Mouse (Mus musculus) hindbrain, embryonic 16.5 days (tissue): ENCODE data around the gene Slc36a4. TPM values are rescaled to one million over a fixed set of nuclear protein-coding genes. Genes with fewer than 3 reads are reported as not detected.

Source experiments
- ATAC-seq: fragments of 200-750 bp; cut with Nextera tagmentation; 2 replicates; pipeline ENCODE4 v1.8.0; 2017; ENCODE audit warnings: moderate TSS enrichment, moderate library complexity
- H3K27ac ChIP-seq: fragments of 300-500 bp; sonication (generic); 2 replicates; pipeline ENCODE4 v1.5.1; 2014; ENCODE audit warnings: low read depth, mild to moderate bottlenecking, control low read depth, low read length, moderate library complexity
- H3K27me3 ChIP-seq: fragments of 300-500 bp; sonication (generic); replicated peaks from 2 replicates; pipeline ENCODE4 v1.6.1; 2014; ENCODE audit warnings: low read length; ENCODE audit not compliant: control insufficient read depth, insufficient read depth
- H3K36me3 ChIP-seq: fragments of 300-500 bp; sonication (generic); 2 replicates; pipeline ENCODE4 v1.6.1; 2014; ENCODE audit warnings: mild to moderate bottlenecking, low read length, moderate library complexity, mixed read lengths; ENCODE audit not compliant: control insufficient read depth, insufficient read depth
- H3K4me1 ChIP-seq: fragments of 300-500 bp; sonication (generic); 2 replicates; pipeline ENCODE4 v1.6.1; 2014; ENCODE audit warnings: low read depth, low read length; ENCODE audit not compliant: control insufficient read depth, insufficient read depth
- H3K4me2 ChIP-seq: fragments of 300-500 bp; sonication (generic); 2 replicates; pipeline ENCODE4 v1.6.1; 2014; ENCODE audit warnings: mild to moderate bottlenecking, low read length, control low read depth, moderate library complexity
- H3K4me3 ChIP-seq: fragments of 300-500 bp; sonication (generic); 2 replicates; pipeline ENCODE4 v1.5.1; 2014; ENCODE audit warnings: mild to moderate bottlenecking, low read length, control low read depth, moderate library complexity
- H3K9ac ChIP-seq: fragments of 300-500 bp; sonication (generic); 2 replicates; pipeline ENCODE4 v1.6.1; 2014; ENCODE audit warnings: low read depth, mild to moderate bottlenecking, control low read depth, low read length, moderate library complexity
- H3K9me3 ChIP-seq: fragments of 300-500 bp; sonication (generic); 2 replicates; pipeline ENCODE4 v1.6.1; 2014; ENCODE audit warnings: mild to moderate bottlenecking, low read length, moderate library complexity; ENCODE audit not compliant: control insufficient read depth
- WGBS: fragments of 180-500 bp; shearing (Covaris S2); extraction: QIAGEN DNeasy Blood & Tissue Kit; methylation state at CpG from one replicate; pipeline ENCODE4 v1.1.7; 2014; 5-methylcytosine and 5-hydroxymethylcytosine counted together
- polyA plus RNA-seq: library from polyadenylated mRNA; unstranded; fragments of >200 nt; fragmentation: Nextera tagmentation; extraction: Ambion mirVana; gene quantifications from 2 replicates; pipeline ENCODE4 v1.2.1, GENCODE M21; 2015

Slc36a4 gene
- polyA plus RNA-seq, 1 experiment from 2014 or later: 27.7 TPM

DNA sequence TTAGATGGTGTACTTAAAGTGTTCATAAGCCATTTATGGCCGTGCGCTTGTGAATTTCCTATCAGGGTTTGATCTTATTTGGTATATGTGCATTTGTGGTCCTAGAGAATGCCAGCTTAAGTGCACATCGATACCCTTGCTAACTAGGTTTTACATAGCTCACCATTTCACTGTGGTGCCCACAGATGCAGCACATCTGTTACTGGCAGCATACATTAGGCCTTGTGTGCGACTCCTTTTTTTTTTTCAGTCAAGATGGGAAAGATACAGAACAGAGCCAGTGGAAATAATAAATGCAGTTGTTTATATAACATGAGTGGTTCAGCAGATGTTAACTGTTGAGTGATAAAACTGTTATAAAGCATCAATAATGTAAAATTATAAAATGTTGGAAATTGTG is 31.9 kb downstream of the Slc36a4 start:
- 73% methylated on average over 4 of the region's 4 CpGs for WGBS
- Histone ChIP-seq H3K9me3 (no peaks in the 10 kb centered on the region), H3K27ac (no peak overlapping the region), H3K4me2 (no peak overlapping the region), H3K27me3 (no peaks in the 10 kb centered on the region), H3K9ac (no peak overlapping the region), H3K4me1 (no peaks in the 10 kb centered on the region), H3K4me3 (no peak overlapping the region), H3K36me3 (peaks cover 20% of the 10 kb centered on the region)
- peak; percentile 21; the same call in 1 of the 2 replicates for ATAC-seq

DNA sequence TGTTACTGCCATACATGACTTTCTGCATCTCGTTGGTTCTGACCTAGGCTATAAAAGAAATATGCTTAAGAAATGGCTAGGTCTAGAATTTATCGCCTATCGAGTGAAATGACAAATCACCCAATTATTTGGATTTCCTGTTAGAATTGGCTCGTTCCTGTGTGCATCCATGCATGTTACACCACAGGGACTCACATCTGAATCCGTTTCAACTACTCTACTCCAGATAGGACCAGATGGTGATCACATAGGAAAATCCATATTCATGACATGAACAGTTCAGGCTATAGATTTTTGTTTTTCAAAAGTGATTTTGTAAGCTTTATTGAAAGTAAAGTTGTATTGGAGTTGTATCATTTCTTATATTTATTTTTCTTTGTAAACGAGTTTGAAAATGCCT is 32.4 kb downstream of the Slc36a4 start:
- Histone ChIP-seq H3K9ac (no peak overlapping the region), H3K4me1 (no peaks in the 10 kb centered on the region), H3K4me3 (no peak overlapping the region), H3K36me3 (peaks cover 19% of the 10 kb centered on the region), H3K27me3 (no peaks in the 10 kb centered on the region), H3K27ac (no peak overlapping the region), H3K9me3 (no peaks in the 10 kb centered on the region), H3K4me2 (no peak overlapping the region)
- no peak for ATAC-seq
- WGBS: 51% methylated on average over 6 of the region's 6 CpGs

DNA sequence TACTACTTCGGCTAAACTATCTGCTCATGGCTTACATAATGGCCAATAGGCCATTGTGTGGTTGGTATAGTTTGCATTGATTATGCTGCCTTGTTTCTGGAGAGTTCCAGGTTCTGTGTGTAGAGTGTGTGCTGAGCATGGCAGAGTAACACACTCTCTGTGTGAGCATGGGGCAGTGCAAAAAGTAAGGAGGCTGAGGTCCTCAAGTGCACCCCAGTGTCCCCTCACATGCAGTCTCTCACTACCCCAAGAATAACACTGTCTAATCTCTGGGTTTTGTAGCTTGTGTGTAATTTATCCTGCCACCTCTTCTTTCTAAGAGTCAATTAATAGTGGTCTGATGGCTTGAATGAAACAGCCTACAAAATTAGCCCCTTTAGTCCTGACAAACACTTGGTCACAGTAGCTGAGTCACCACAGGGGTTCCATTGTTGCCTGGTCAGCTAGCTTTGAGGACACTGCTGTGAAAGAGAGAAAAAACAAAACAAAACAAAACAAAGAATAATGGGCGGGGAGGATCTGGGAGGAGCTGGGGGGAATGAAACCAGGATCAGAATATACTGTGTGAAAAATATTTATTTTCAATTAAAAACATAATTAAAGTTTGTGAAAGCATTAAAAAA is 36.6 kb downstream of the Slc36a4 start:
- 29% methylated on average over 2 of the region's 2 CpGs for WGBS
- peaks cover 2% of the 10 kb centered on the region; the same call in 1 of the 2 replicates for H3K9me3 ChIP-seq
- H3K9ac ChIP-seq: no peak overlapping the region
- H3K27ac ChIP-seq: no peak overlapping the region
- ATAC-seq: no peak
- H3K4me3 ChIP-seq: no peak overlapping the region
- H3K4me1 ChIP-seq: no peaks in the 10 kb centered on the region
- no peaks in the 10 kb centered on the region for H3K36me3 ChIP-seq
- no peak overlapping the region for H3K4me2 ChIP-seq
- no peaks in the 10 kb centered on the region for H3K27me3 ChIP-seq

DNA sequence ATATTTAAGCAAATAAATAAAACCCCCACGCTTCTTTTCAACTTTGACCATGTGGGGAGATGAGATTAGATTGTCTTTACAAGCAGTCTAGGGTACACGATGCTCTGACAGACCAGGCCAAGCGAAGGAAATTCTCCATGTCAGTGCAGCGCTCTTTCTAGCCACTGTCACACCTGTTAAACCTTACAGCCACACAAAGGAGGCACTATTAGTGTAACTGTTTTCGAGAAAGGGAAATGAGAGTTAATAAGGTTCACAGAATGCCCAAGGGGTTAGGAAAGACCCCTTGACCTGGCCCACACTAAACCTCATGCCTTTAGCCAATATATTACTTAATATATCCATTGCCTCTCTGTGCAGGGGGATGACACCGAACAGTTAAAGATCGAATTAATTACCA is 37.1 kb downstream of the Slc36a4 start:
- whole genome bisulfite sequencing: 36% methylated on average over 7 of the region's 7 CpGs
- no peak overlapping the region for H3K9ac ChIP-seq
- no peak overlapping the region for H3K4me3 ChIP-seq

DNA sequence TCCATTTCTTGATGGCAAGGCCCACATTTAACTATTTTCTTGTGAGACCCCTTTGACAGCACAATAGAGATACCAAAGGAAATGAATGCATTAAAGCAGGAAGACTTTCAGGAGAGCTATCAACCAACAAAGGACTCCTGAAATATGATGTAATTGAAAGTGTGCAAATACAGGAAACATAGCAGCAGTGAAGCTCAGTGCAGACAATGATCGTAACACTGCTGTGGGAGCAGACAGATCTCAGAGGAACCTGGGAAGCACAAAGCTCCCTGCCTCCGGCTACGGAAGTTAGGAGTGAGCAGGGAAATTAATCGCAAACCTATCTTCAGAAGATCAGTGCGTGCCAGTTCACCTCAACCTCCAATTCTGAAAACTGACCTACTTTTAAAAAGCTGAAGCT is 38.8 kb downstream of the Slc36a4 start:
- Histone ChIP-seq H3K9ac (no peak overlapping the region), H3K27ac (no peak overlapping the region), H3K4me1 (no peaks in the 10 kb centered on the region), H3K4me2 (no peak overlapping the region), H3K36me3 (no peaks in the 10 kb centered on the region), H3K27me3 (no peaks in the 10 kb centered on the region), H3K4me3 (no peak overlapping the region), H3K9me3 (peaks cover 3% of the 10 kb centered on the region; the same call in 1 of the 2 replicates)
- WGBS: 58% methylated on average over 5 of the region's 5 CpGs
- peak; percentile 50; the same call in 1 of the 2 replicates for ATAC-seq

More for the DNA sequence above, 37.1 kb downstream of the Slc36a4 start:
- H3K27ac ChIP-seq: no peak overlapping the region
- no peaks in the 10 kb centered on the region for H3K4me1 ChIP-seq
- no peaks in the 10 kb centered on the region for H3K27me3 ChIP-seq
- no peak for ATAC-seq
- H3K36me3 ChIP-seq: no peaks in the 10 kb centered on the region
- peaks cover 3% of the 10 kb centered on the region; the same call in 1 of the 2 replicates for H3K9me3 ChIP-seq
- H3K4me2 ChIP-seq: no peak overlapping the region

DNA sequence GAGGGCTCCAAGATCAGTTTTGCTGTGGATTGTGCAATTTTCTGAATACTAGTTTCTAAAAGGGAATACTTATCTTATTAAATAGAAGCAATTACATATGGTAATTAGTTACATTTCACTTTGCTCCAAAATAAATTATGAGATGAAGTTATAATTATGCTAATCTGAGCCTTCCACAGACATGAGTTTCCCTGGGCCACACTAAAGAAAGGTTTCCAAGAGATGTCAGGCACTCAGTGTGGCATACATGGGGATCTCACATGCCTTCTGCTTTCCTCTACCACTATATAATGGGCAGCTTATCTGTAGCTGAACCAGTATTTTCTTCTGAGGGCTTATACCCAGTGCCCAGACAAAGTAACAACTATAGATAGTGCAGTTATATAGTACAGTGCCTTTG is 49.8 kb downstream of the Slc36a4 start:
- H3K9ac ChIP-seq: no peak overlapping the region
- H3K4me2 ChIP-seq: no peak overlapping the region
- no peaks in the 10 kb centered on the region for H3K36me3 ChIP-seq
- H3K4me1 ChIP-seq: no peaks in the 10 kb centered on the region
- H3K4me3 ChIP-seq: no peak overlapping the region
- no peaks in the 10 kb centered on the region for H3K9me3 ChIP-seq
- no peak overlapping the region for H3K27ac ChIP-seq
- ATAC-seq: no peak
- H3K27me3 ChIP-seq: no peaks in the 10 kb centered on the region

DNA sequence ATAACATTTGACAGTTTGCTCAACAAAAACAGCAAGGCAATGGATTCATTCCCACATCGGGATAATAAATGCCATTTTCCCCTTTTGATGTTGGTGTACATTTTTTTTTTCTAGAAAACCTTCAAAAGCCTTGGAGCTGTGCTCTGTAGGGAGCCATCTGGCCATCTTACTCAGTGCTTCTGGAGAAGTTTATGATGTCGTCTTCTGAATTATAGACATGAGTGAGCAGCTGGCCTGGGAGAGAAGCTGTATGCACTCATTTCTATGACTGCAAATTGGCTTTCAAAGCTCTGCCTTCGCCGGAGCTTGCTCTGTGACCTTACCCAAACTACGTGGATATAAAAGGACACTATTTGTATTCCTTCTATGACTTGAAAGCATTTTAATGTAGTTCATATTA is 56.8 kb downstream of the Slc36a4 start:
- no peak overlapping the region for H3K27ac ChIP-seq
- H3K4me3 ChIP-seq: no peak overlapping the region
- no peak overlapping the region for H3K4me2 ChIP-seq
- H3K4me1 ChIP-seq: peaks cover 2% of the 10 kb centered on the region; the same call in 1 of the 2 replicates
- H3K9ac ChIP-seq: no peak overlapping the region
- H3K27me3 ChIP-seq: no peaks in the 10 kb centered on the region
- H3K36me3 ChIP-seq: no peaks in the 10 kb centered on the region
- H3K9me3 ChIP-seq: no peaks in the 10 kb centered on the region
- 43% methylated on average over 5 of the region's 5 CpGs for WGBS
- ATAC-seq: no peak

DNA sequence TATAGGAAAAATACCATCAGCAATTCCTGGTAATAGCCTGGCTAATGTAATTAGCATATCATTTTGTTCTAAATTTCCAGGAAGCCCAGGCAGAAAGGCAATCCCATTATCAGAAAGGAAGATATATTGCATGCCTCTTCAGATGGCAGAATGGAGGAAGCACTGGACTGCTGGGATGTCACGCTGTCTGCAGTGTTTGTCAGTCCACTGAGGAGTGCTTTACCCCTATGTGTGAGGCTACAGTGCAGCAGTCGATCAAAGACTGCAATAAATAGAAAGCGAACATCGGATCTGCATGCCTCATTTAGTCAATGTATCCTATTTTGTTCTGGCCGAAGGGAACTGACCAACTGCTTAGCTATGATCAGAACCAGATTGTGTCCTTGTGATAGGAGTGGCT is 57.3 kb downstream of the Slc36a4 start:
- H3K4me2 ChIP-seq: no peak overlapping the region
- H3K27me3 ChIP-seq: no peaks in the 10 kb centered on the region
- H3K4me3 ChIP-seq: no peak overlapping the region
- ATAC-seq: no peak
- H3K9me3 ChIP-seq: no peaks in the 10 kb centered on the region
- no peak overlapping the region for H3K9ac ChIP-seq
- H3K4me1 ChIP-seq: peaks cover 2% of the 10 kb centered on the region; the same call in 1 of the 2 replicates
- WGBS: 39% methylated on average over 5 of the region's 5 CpGs
- H3K36me3 ChIP-seq: no peaks in the 10 kb centered on the region
- no peak overlapping the region for H3K27ac ChIP-seq

DNA sequence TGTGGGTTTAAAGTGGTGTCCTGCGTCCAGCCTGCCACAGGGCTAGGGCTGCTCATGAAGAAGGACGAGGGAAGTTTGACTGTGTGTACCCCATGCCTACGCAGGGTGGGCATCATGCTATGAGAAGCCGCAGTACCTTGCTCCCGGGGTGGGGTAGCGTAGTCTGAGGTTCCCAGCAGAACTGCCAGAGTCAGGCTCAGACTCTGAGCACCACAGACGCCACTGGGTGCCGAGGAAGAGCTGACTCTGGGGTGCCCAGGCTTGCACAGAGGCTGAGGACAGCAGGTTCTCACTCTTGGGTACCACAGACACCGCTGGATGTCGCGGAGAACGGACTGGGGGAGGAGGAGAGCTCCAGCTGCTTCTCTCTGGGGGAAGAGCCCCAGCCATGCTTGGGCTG is 63.2 kb downstream of the Slc36a4 start:
- Histone ChIP-seq H3K9me3 (no peaks in the 10 kb centered on the region), H3K27ac (no peak overlapping the region), H3K27me3 (no peaks in the 10 kb centered on the region), H3K4me2 (no peak overlapping the region), H3K4me1 (no peaks in the 10 kb centered on the region), H3K36me3 (no peaks in the 10 kb centered on the region), H3K4me3 (no peak overlapping the region), H3K9ac (no peak overlapping the region)
- WGBS: 94% methylated on average over 12 of the region's 12 CpGs
- no peak for ATAC-seq
